Mouse (Mus musculus) midbrain, postnatal 0 days (tissue): ENCODE results near the gene Stat2. TPM values are rescaled to one million over a fixed set of nuclear protein-coding genes. Genes with fewer than 3 reads are reported as not detected.

Experiments used
- ATAC-seq: fragments of 200-750 bp; cut with Nextera tagmentation; 2 replicates; pipeline ENCODE4 v1.8.0; 2017; ENCODE audit warnings: moderate number of reproducible peaks, mild to moderate bottlenecking, moderate TSS enrichment, moderate library complexity; ENCODE audit not compliant: low FRiP score
- DNase-seq: peaks from one replicate; pipeline ENCODE4 v3.0.0-alpha.2; 2015; ENCODE audit warnings: low spot score
- H3K27ac ChIP-seq: fragments of 300-500 bp; sonication (generic); 2 replicates; pipeline ENCODE4 v1.5.1; 2014; ENCODE audit warnings: low read depth, mild to moderate bottlenecking, low read length, mixed read lengths
- H3K27me3 ChIP-seq: fragments of 300-500 bp; sonication (generic); 2 replicates; pipeline ENCODE4 v1.6.1; 2014; ENCODE audit warnings: low read length, control low read depth, mixed read lengths; ENCODE audit not compliant: insufficient read depth
- H3K36me3 ChIP-seq: fragments of 300-500 bp; sonication (generic); 2 replicates; pipeline ENCODE4 v1.6.1; 2014; ENCODE audit warnings: low read length, control low read depth, mixed read lengths; ENCODE audit not compliant: insufficient read depth
- H3K4me1 ChIP-seq: fragments of 300-500 bp; sonication (generic); 2 replicates; pipeline ENCODE4 v1.6.1; 2014; ENCODE audit warnings: mild to moderate bottlenecking, control low read depth, antibody characterized with exemption, low read length, mixed read lengths; ENCODE audit not compliant: insufficient read depth
- H3K4me2 ChIP-seq: fragments of 300-500 bp; sonication (generic); 2 replicates; pipeline ENCODE4 v1.6.1; 2014; ENCODE audit warnings: low read depth, mild to moderate bottlenecking, low read length, mixed read lengths; ENCODE audit not compliant: poor library complexity, severe bottlenecking
- H3K4me3 ChIP-seq: fragments of 300-500 bp; sonication (generic); 2 replicates; pipeline ENCODE4 v1.5.1; 2014; ENCODE audit warnings: low read depth, mild to moderate bottlenecking, low read length, moderate library complexity
- H3K9ac ChIP-seq: fragments of 300-500 bp; sonication (generic); replicated peaks from 2 replicates; pipeline ENCODE4 v1.6.1; 2014; ENCODE audit warnings: mild to moderate bottlenecking, low read length, moderate library complexity, mixed read lengths; ENCODE audit not compliant: poor library complexity, severe bottlenecking
- H3K9me3 ChIP-seq: fragments of 300-500 bp; sonication (generic); 2 replicates; pipeline ENCODE4 v1.6.1; 2016; ENCODE audit warnings: low read length, control low read depth
- CTCF ChIP-seq: IDR thresholded peaks from 2 replicates; pipeline ENCODE4 v1.5.1; 2016; ENCODE audit warnings: antibody characterized with exemption, mild to moderate bottlenecking
- WGBS: fragments of 180-500 bp; shearing (Covaris S2); extraction: QIAGEN DNeasy Blood & Tissue Kit; methylation state at CpG from one replicate; pipeline ENCODE4 v1.1.7; 2014; 5-methylcytosine and 5-hydroxymethylcytosine counted together
- polyA plus RNA-seq: library from polyadenylated mRNA; unstranded; fragments of >200 nt; fragmentation: Nextera tagmentation; extraction: Ambion mirVana; gene quantifications from 2 replicates; pipeline ENCODE4 v1.2.1, GENCODE M21; 2015
- total RNA-seq: library from RNA; depleted of rRNA; stranded (reverse); fragments of >200 nt; gene quantifications from 2 replicates; pipeline ENCODE4 v1.2.3, GENCODE M21; 2014

The Stat2 gene
- total and polyA plus RNA-seq, 2 experiments from 2014 or later, result 9.8 to 12.9 TPM

DNA sequence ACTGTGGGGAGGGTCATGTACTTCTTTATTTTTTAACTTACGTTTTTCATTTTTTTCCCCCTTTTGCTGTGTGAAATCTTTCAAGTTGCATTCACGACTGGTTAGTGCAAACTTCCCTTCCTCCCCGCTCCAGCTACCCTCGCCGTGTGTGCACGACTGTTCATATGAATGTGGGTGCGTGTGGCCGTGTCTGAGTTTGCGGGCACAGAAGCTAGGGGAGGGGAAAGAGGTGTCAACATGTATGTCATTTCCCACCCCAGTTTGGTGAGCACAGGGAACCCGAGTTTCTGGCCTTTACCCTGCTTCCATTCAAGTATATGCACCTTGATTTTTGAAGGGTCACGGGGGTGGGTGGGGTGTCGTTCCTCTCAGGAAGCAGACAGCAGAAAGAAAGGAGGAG is 39.8 kb upstream of the Stat2 start:
- no peaks in the 10 kb centered on the region for H3K36me3 ChIP-seq
- 82% methylated on average over 12 of the region's 12 CpGs for WGBS
- no peaks in the 10 kb centered on the region for H3K9me3 ChIP-seq
- H3K9ac ChIP-seq, result no peak overlapping the region
- no peak overlapping the region for H3K4me3 ChIP-seq
- H3K4me2 ChIP-seq, result no peak overlapping the region
- H3K4me1 ChIP-seq, result no peaks in the 10 kb centered on the region
- no peak overlapping the region for H3K27ac ChIP-seq
- no peak for TF ChIP-seq CTCF
- H3K27me3 ChIP-seq, result no peaks in the 10 kb centered on the region
- ATAC-seq (no peak), DNase-seq (no peak)

- DNase-seq (no peak), ATAC-seq (no peak)
- Histone ChIP-seq H3K4me2 (peak overlapping the region; percentile 46), H3K9ac (0 out of 2 replicates have a peak overlapping the region, but pooled peaks have one; percentile 67), H3K27me3 (no peaks in the 10 kb centered on the region), H3K4me3 (peak overlapping the region; percentile 73; the same call in 1 of the 2 replicates), H3K9me3 (no peaks in the 10 kb centered on the region), H3K27ac (0 out of 2 replicates have a peak overlapping the region, but pooled peaks have one; percentile 90), H3K36me3 (no peaks in the 10 kb centered on the region), H3K4me1 (no peaks in the 10 kb centered on the region)
- 13% methylated on average over 5 of the region's 5 CpGs for WGBS
- TF ChIP-seq CTCF, result no peak
These were observed 39.2 kb upstream of the Stat2 start for GRCm38 (mm10) chr10:128231146-128231545.

DNA sequence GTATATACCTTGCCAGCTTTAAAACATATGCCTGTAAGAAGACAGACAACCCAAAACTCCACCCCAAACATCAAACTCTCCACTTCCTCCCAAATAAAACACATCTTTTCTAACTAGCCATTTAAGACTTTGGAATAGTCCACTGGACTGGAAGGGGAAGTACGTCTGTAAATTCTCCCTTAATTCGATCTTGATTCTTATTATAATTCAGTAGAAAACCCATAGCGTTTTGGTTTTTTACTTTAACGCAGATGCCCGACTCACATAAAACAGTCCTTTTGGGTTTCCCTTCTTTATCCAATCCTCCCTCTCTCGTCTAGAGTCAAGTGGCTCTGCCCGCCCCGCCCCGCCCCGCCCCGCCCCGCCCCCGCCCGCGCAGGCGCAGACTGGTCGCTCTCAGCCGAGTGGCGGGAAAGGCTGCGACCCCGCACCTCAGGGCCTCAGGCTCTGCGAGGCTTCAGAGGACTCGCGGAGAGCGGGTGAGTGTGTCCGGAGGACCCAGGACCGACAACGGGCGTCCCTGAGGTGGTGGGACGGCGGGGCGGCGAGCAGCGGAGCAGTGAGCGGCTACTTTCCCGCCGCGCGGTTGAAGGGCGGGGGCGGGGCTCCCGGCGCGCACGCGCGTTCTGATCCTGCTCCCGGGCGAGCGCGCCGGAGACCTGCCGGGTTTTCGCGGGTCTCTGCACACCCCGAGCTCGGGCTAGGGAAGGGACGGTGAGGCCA is 38.5 kb upstream of the Stat2 start, which contains the start of gene Timeless:
Gene Timeless, plus strand, starts transcription at position 369 of the 723 bp plus-strand sequence.
- Histone ChIP-seq H3K27me3 (no peaks in the 10 kb centered on the region), H3K27ac (peak within 1 kb of the TSS; percentile 90), H3K4me1 (no peaks in the 10 kb centered on the region), H3K9ac (peak within 1 kb of the TSS; percentile 67), H3K4me3 (peak within 1 kb of the TSS; percentile 73), H3K36me3 (no peaks in the 10 kb centered on the region), H3K4me2 (peak within 1 kb of the TSS; percentile 46), H3K9me3 (no peaks in the 10 kb centered on the region)
- DNase-seq (peak; percentile 78), ATAC-seq (peak; percentile 93)
- under 1% methylated on average over 53 of the region's 58 CpGs for whole genome bisulfite sequencing
- no peak for TF ChIP-seq CTCF

GRCm38 (mm10) chr10:128232420-128232985 is 37.9 kb upstream of the Stat2 start:
- H3K4me2 ChIP-seq, result peak overlapping the region; percentile 46
- peak overlapping the region; percentile 67 for H3K9ac ChIP-seq
- H3K36me3 ChIP-seq, result no peaks in the 10 kb centered on the region
- H3K4me1 ChIP-seq, result no peaks in the 10 kb centered on the region
- TF ChIP-seq CTCF, result peak; percentile 83
- H3K27ac ChIP-seq, result peak overlapping the region; percentile 90
- peak overlapping the region; percentile 73 for H3K4me3 ChIP-seq
- WGBS, result under 1% methylated on average over 14 of the region's 14 CpGs
- no peaks in the 10 kb centered on the region for H3K27me3 ChIP-seq
- DNase-seq (peak; percentile 87), ATAC-seq (peak; percentile 67)
- H3K9me3 ChIP-seq, result no peaks in the 10 kb centered on the region

- no peaks in the 10 kb centered on the region for H3K36me3 ChIP-seq
- H3K4me1 ChIP-seq, result no peaks in the 10 kb centered on the region
- H3K9me3 ChIP-seq, result no peaks in the 10 kb centered on the region
- no peak overlapping the region for H3K27ac ChIP-seq
- WGBS, result 47% methylated on average over 4 of the region's 4 CpGs
- DNase-seq, result no peak
- H3K4me3 ChIP-seq, result no peak overlapping the region
- no peak for ATAC-seq
- H3K9ac ChIP-seq, result no peak overlapping the region
- H3K4me2 ChIP-seq, result no peak overlapping the region
- TF ChIP-seq CTCF, result no peak
- H3K27me3 ChIP-seq, result no peaks in the 10 kb centered on the region
These were observed 34.0 kb upstream of the Stat2 start for GRCm38 (mm10) chr10:128236321-128236720.

DNA sequence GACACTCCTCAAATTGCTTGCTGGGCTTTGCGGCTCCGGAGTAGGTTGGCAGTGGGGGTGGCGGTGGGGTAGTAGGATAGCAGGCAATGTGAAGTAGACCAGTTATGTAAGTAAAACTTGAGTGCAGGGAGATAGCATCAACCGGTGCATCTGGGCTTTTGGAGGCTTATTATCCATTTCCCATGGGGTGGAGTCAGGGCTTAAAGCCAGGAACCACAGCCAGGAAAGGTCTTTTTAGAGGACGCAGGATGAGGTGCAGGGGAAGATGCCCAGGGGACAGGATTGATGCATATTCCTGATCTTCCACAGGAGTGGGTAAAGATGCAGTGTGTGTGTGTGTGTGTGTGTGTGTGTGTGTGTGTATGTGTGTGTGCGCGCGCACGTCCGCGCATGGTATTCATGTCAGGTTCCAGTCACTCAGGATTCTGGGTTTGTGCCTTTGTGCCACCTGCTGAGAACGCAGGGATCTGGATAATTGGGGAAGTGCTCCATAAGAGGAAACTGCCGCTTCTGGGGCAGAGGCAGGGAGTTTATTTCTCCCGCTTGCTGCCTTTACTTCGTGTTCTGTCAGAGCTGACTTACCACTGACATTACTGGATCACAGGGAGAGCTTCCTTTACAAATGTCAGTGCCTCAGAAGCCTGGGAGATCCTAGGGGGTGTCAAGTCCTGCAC is 32.4 kb upstream of the Stat2 start:
- Histone ChIP-seq H3K4me2 (no peak overlapping the region), H3K9ac (no peak overlapping the region), H3K36me3 (no peaks in the 10 kb centered on the region), H3K9me3 (no peaks in the 10 kb centered on the region), H3K4me1 (no peaks in the 10 kb centered on the region), H3K4me3 (no peak overlapping the region), H3K27ac (no peak overlapping the region), H3K27me3 (no peaks in the 10 kb centered on the region)
- DNase-seq, result peak; percentile 3
- WGBS, result 65% methylated on average over 15 of the region's 15 CpGs
- ATAC-seq, result no peak
- TF ChIP-seq CTCF, result no peak
